Mouse (Mus musculus) embryonic facial prominence, embryonic 11.5 days (tissue): ENCODE results near the gene Gabrq. TPM values are rescaled to one million over a fixed set of nuclear protein-coding genes. Genes with fewer than 3 reads are reported as not detected.

Source experiments
- ATAC-seq: fragments of 200-750 bp; cut with Nextera tagmentation; replicated peaks from 2 replicates; pipeline ENCODE4 v1.8.0; 2017; ENCODE audit warnings: low read depth; ENCODE audit not compliant: insufficient number of reproducible peaks, low FRiP score, low TSS enrichment
- DNase-seq: peaks from one replicate; pipeline ENCODE4 v3.0.0-alpha.2; 2015; ENCODE audit warnings: low spot score
- H3K27ac ChIP-seq: fragments of 300-500 bp; sonication (generic); replicated peaks from 2 replicates; pipeline ENCODE4 v1.5.1; 2014; ENCODE audit warnings: mild to moderate bottlenecking, low read depth, low read length, control low read depth
- H3K27me3 ChIP-seq: fragments of 300-500 bp; sonication (generic); 2 replicates; pipeline ENCODE4 v1.6.1; 2014; ENCODE audit warnings: mild to moderate bottlenecking, low read length, moderate library complexity, mixed read lengths; ENCODE audit not compliant: control insufficient read depth, insufficient read depth
- H3K36me3 ChIP-seq: fragments of 300-500 bp; sonication (generic); replicated peaks from 2 replicates; pipeline ENCODE4 v1.6.1; 2014; ENCODE audit warnings: low read depth, mild to moderate bottlenecking, low read length, moderate library complexity, mixed read lengths; ENCODE audit not compliant: control insufficient read depth, insufficient read depth
- H3K4me1 ChIP-seq: fragments of 300-500 bp; sonication (generic); 2 replicates; pipeline ENCODE4 v1.6.1; 2014; ENCODE audit warnings: low read length, mixed read lengths; ENCODE audit not compliant: control insufficient read depth, insufficient read depth
- H3K4me2 ChIP-seq: fragments of 300-500 bp; sonication (generic); 2 replicates; pipeline ENCODE4 v1.6.1; 2014; ENCODE audit warnings: low read depth, mild to moderate bottlenecking, control low read depth, low read length, moderate library complexity
- H3K4me3 ChIP-seq: fragments of 300-500 bp; sonication (generic); 2 replicates; pipeline ENCODE4 v1.5.1; 2014; ENCODE audit warnings: low read depth, low read length, control low read depth
- H3K9ac ChIP-seq: fragments of 300-500 bp; sonication (generic); replicated peaks from 2 replicates; pipeline ENCODE4 v1.6.1; 2014; ENCODE audit warnings: mild to moderate bottlenecking, control low read depth, low read length
- H3K9me3 ChIP-seq: fragments of 300-500 bp; sonication (generic); replicated peaks from 2 replicates; pipeline ENCODE4 v1.6.1; 2016; ENCODE audit warnings: mild to moderate bottlenecking, low read length, inconsistent platforms, mixed read lengths; ENCODE audit not compliant: control insufficient read depth
- WGBS: fragments of 180-500 bp; shearing (Covaris S2); extraction: QIAGEN DNeasy Blood & Tissue Kit; methylation state at CpG from one replicate; pipeline ENCODE4 v1.1.7; 2014; 5-methylcytosine and 5-hydroxymethylcytosine counted together
- polyA plus RNA-seq: library from polyadenylated mRNA; unstranded; fragments of >200 nt; fragmentation: Nextera tagmentation; extraction: Ambion mirVana; gene quantifications from 2 replicates; pipeline ENCODE4 v1.2.1, GENCODE M21; 2014

Gene Gabrq
- 0.25 and 0.29 TPM in 2 replicates for polyA plus RNA-seq

- Histone ChIP-seq H3K27ac (no peak within 1 kb of the TSS), H3K9ac (no peak within 1 kb of the TSS; the same call in 1 of the 2 replicates), H3K4me1 (no peaks in the 10 kb centered on the region), H3K4me3 (peak within 1 kb of the TSS; percentile 25), H3K4me2 (peak within 1 kb of the TSS; percentile 51), H3K36me3 (no peaks in the 10 kb centered on the region), H3K27me3 (no peaks in the 10 kb centered on the region), H3K9me3 (no peaks in the 10 kb centered on the region)
- ATAC-seq (peak; percentile 72), DNase-seq (peak; percentile 26)
- WGBS = 21% methylated on average over 39 of the region's 43 CpGs
These were observed at the start of gene Gabrq for GRCm38 (mm10) chrX:72824776-72825588. Gene Gabrq, plus strand, starts transcription at chrX:72825178.

GRCm38 (mm10) chrX:72788773-72789557 is 36.0 kb upstream of the Gabrq start:
- 0 out of 2 replicates have a peak, but pooled peaks have one; percentile 81 for ATAC-seq
- 38% methylated on average over 1 of the region's 1 CpGs for WGBS
- Histone ChIP-seq H3K27ac (no peak overlapping the region), H3K4me3 (no peak overlapping the region), H3K9ac (no peak overlapping the region), H3K27me3 (no peaks in the 10 kb centered on the region), H3K36me3 (no peaks in the 10 kb centered on the region; the same call in 1 of the 2 replicates), H3K4me2 (no peak overlapping the region), H3K9me3 (no peaks in the 10 kb centered on the region), H3K4me1 (no peaks in the 10 kb centered on the region)
- peak; percentile 58 for DNase-seq

- H3K4me2 ChIP-seq = no peak overlapping the region
- H3K27ac ChIP-seq = no peak overlapping the region
- DNase-seq = no peak
- H3K36me3 ChIP-seq = no peaks in the 10 kb centered on the region; the same call in 1 of the 2 replicates
- H3K27me3 ChIP-seq = no peaks in the 10 kb centered on the region
- H3K9ac ChIP-seq = no peak overlapping the region
- H3K4me3 ChIP-seq = no peak overlapping the region
- H3K4me1 ChIP-seq = no peaks in the 10 kb centered on the region
- no peak for ATAC-seq
- no peaks in the 10 kb centered on the region for H3K9me3 ChIP-seq
These were observed 35.5 kb upstream of the Gabrq start for GRCm38 (mm10) chrX:72789558-72789871.

- Histone ChIP-seq H3K27me3 (no peaks in the 10 kb centered on the region), H3K9me3 (no peaks in the 10 kb centered on the region), H3K4me2 (no peak overlapping the region), H3K4me1 (no peaks in the 10 kb centered on the region), H3K27ac (no peak overlapping the region), H3K4me3 (no peak overlapping the region), H3K9ac (no peak overlapping the region), H3K36me3 (no peaks in the 10 kb centered on the region)
- 5% methylated on average over 5 of the region's 5 CpGs for WGBS
- DNase-seq = peak; percentile 79
- no peak for ATAC-seq
These were observed 5.4 kb upstream of the Gabrq start for GRCm38 (mm10) chrX:72819594-72819993.

- DNase-seq (no peak), ATAC-seq (no peak)
- no peak overlapping the region for H3K4me2 ChIP-seq
- no peaks in the 10 kb centered on the region for H3K4me1 ChIP-seq
- H3K4me3 ChIP-seq = no peak overlapping the region
- H3K36me3 ChIP-seq = no peaks in the 10 kb centered on the region
- H3K9me3 ChIP-seq = no peaks in the 10 kb centered on the region
- 65% methylated on average over 2 of the region's 2 CpGs for WGBS
- H3K27me3 ChIP-seq = no peaks in the 10 kb centered on the region
- no peak overlapping the region for H3K27ac ChIP-seq
- no peak overlapping the region for H3K9ac ChIP-seq
These were observed 1.7 kb upstream of the Gabrq start for GRCm38 (mm10) chrX:72823310-72823709.

- Histone ChIP-seq H3K27ac (no peak overlapping the region), H3K27me3 (no peaks in the 10 kb centered on the region), H3K4me1 (no peaks in the 10 kb centered on the region), H3K36me3 (no peaks in the 10 kb centered on the region), H3K9ac (no peak overlapping the region), H3K4me2 (peak overlapping the region; percentile 51), H3K9me3 (no peaks in the 10 kb centered on the region), H3K4me3 (no peak overlapping the region)
- 39% methylated on average over 7 of the region's 7 CpGs for WGBS
- ATAC-seq (no peak), DNase-seq (no peak)
These were observed 569 bp downstream of the Gabrq start for GRCm38 (mm10) chrX:72825589-72825905.

Other genes starting within 250 kb of the Gabrq start
- gene Gabra3, start 168.3 kb upstream of the Gabrq start, polyA plus RNA-seq = 2.1 and 2.6 TPM in 2 replicates
- 114 and 127 TPM in 2 replicates for gene Cetn2, start 93.2 kb downstream of the Gabrq start, polyA plus RNA-seq
- gene Nsdhl, start 93.4 kb downstream of the Gabrq start, polyA plus RNA-seq = 37.0 and 42.3 TPM in 2 replicates
- 6.5 and 7.0 TPM in 2 replicates for gene Zfp185, start 162.2 kb downstream of the Gabrq start, polyA plus RNA-seq
- 0.13 TPM in 1 of 2 replicates, not detected in the other for gene Pnma5, start 211.9 kb downstream of the Gabrq start, polyA plus RNA-seq
- 0.11 and 0.22 TPM in 2 replicates for gene Pnma3, start 239.6 kb downstream of the Gabrq start, polyA plus RNA-seq